Mouse (Mus musculus): ENCODE data around the gene Pdcd5.

- TF ChIP-seq FLI1 (IDR thresholded peaks at IDR 0.05; ENCODE audit: low read length) (no peak), GATA1 (IDR thresholded peaks at IDR 0.05; ENCODE audit: borderline replicate concordance, low read length) (no peak)
Measured at GRCm38 (mm10) chr7:35628496-35628895, 18.8 kb downstream of the Pdcd5 start.

Measured in megakaryocyte, embryonic 14.5 days (primary cell).